ENCODE assay signal across 13 mouse cellular contexts in genomic region chr5:39126270-39126691, GRCm38 (mm10).
DNase-seq lines count a peak whose midpoint lies in the region; ATAC-seq lines count a peak whose summit lies in the region.
"Had no signal": no experiment of that assay in that cellular context is flagged by ENCODE, and none has a peak within 500 bp of the region (broad histone marks: within the 10 kb centered on the region; RNA-seq: fewer than 3 reads in every experiment).

No protein-coding gene starts in this region.

- no peaks in the 10 kb centered on the region for H3K4me1 ChIP-seq in hindbrain, embryonic 14.5 days (replicated peaks; ENCODE audit: control insufficient read depth, insufficient read depth, low read length)
- no peaks in the 10 kb centered on the region for H3K4me1 ChIP-seq in hindbrain, embryonic 13.5 days (replicated peaks)
- no peaks in the 10 kb centered on the region for H3K4me1 ChIP-seq in midbrain, embryonic 14.5 days (ENCODE audit: control insufficient read depth, insufficient read depth, low read length)
- no peaks in the 10 kb centered on the region for H3K4me1 ChIP-seq in midbrain, embryonic 16.5 days (ENCODE audit: control insufficient read depth, insufficient read depth, low read length)
- H3K4me1 ChIP-seq: heart, embryonic 13.5 days; midbrain, embryonic 12.5 days had no signal

- H3K4me2 ChIP-seq in hindbrain, embryonic 14.5 days (replicated peaks), result no peak overlapping the region
- no peak overlapping the region for H3K4me2 ChIP-seq in hindbrain, embryonic 13.5 days
- H3K4me2 ChIP-seq in midbrain, embryonic 14.5 days (ENCODE audit: low read length), result no peak overlapping the region
- H3K4me2 ChIP-seq in midbrain, embryonic 16.5 days (ENCODE audit: low read length), result no peak overlapping the region
- H3K4me2 ChIP-seq: heart, embryonic 13.5 days; liver, embryonic 11.5 days; midbrain, embryonic 12.5 days had no signal

- peak; percentile 31 for DNase-seq in hindbrain, embryonic 14.5 days (ENCODE audit: low spot score)
- peak; percentile 56 for DNase-seq in midbrain, embryonic 14.5 days
- DNase-seq in fibroblast of lung, adult 2 months (ENCODE audit: low read depth), result peak; percentile 22
- DNase-seq in thymus, postnatal 10 days (ENCODE audit: low spot score in 2 of 2), result no peak
- DNase-seq in layer of hippocampus, adult 9-10 months (ENCODE audit: low spot score), result no peak
- DNase-seq: gastrocnemius, postnatal 36 days; lung, postnatal 14 days; thymus, adult 18-20 months had no signal

- H3K27me3 ChIP-seq in hindbrain, embryonic 14.5 days (ENCODE audit: control insufficient read depth, insufficient read depth, low read length), result no peaks in the 10 kb centered on the region
- no peaks in the 10 kb centered on the region for H3K27me3 ChIP-seq in hindbrain, embryonic 13.5 days
- H3K27me3 ChIP-seq in midbrain, embryonic 14.5 days (ENCODE audit: control insufficient read depth, insufficient read depth, low read length), result no peaks in the 10 kb centered on the region
- H3K27me3 ChIP-seq in midbrain, embryonic 16.5 days (ENCODE audit: control insufficient read depth, insufficient read depth, low read depth, low read length), result no peaks in the 10 kb centered on the region
- H3K27me3 ChIP-seq: heart, embryonic 13.5 days; midbrain, embryonic 12.5 days had no signal

- no peak overlapping the region; the same call in 1 of the 2 replicates for H3K27ac ChIP-seq in hindbrain, embryonic 14.5 days
- no peak overlapping the region for H3K27ac ChIP-seq in hindbrain, embryonic 13.5 days
- H3K27ac ChIP-seq in midbrain, embryonic 14.5 days (replicated peaks; ENCODE audit: low read depth, low read length), result no peak overlapping the region
- H3K27ac ChIP-seq in midbrain, embryonic 16.5 days (ENCODE audit: low read length), result no peak overlapping the region
- H3K27ac ChIP-seq: heart, embryonic 13.5 days; midbrain, embryonic 12.5 days had no signal

- no peaks in the 10 kb centered on the region for H3K9me3 ChIP-seq in hindbrain, embryonic 14.5 days (ENCODE audit: control insufficient read depth, low read length)
- no peaks in the 10 kb centered on the region for H3K9me3 ChIP-seq in hindbrain, embryonic 13.5 days
- H3K9me3 ChIP-seq in midbrain, embryonic 14.5 days (ENCODE audit: control insufficient read depth, low read length), result no peaks in the 10 kb centered on the region
- H3K9me3 ChIP-seq in midbrain, embryonic 16.5 days (replicated peaks; ENCODE audit: control insufficient read depth, low read length, poor library complexity, severe bottlenecking), result no peaks in the 10 kb centered on the region
- H3K9me3 ChIP-seq: heart, embryonic 13.5 days; midbrain, embryonic 12.5 days had no signal

- no peaks in the 10 kb centered on the region for H3K36me3 ChIP-seq in hindbrain, embryonic 14.5 days (replicated peaks; ENCODE audit: control insufficient read depth, insufficient read depth)
- no peaks in the 10 kb centered on the region for H3K36me3 ChIP-seq in hindbrain, embryonic 13.5 days
- no peaks in the 10 kb centered on the region for H3K36me3 ChIP-seq in midbrain, embryonic 14.5 days (ENCODE audit: control insufficient read depth, insufficient read depth, low read length)
- no peaks in the 10 kb centered on the region for H3K36me3 ChIP-seq in midbrain, embryonic 16.5 days (ENCODE audit: control insufficient read depth, insufficient read depth, low read length)
- H3K36me3 ChIP-seq: heart, embryonic 13.5 days; midbrain, embryonic 12.5 days had no signal

- no peak overlapping the region for H3K4me3 ChIP-seq in hindbrain, embryonic 14.5 days (replicated peaks; ENCODE audit: low read length)
- no peak overlapping the region for H3K4me3 ChIP-seq in hindbrain, embryonic 13.5 days
- H3K4me3 ChIP-seq in midbrain, embryonic 14.5 days (replicated peaks; ENCODE audit: low read depth, low read length), result no peak overlapping the region
- H3K4me3 ChIP-seq in midbrain, embryonic 16.5 days (ENCODE audit: low read depth, low read length), result no peak overlapping the region
- H3K4me3 ChIP-seq: heart, embryonic 13.5 days; midbrain, embryonic 12.5 days had no signal

- H3K9ac ChIP-seq in hindbrain, embryonic 14.5 days, result no peak overlapping the region
- no peak overlapping the region for H3K9ac ChIP-seq in hindbrain, embryonic 13.5 days
- no peak overlapping the region for H3K9ac ChIP-seq in midbrain, embryonic 14.5 days (replicated peaks; ENCODE audit: low read length)
- H3K9ac ChIP-seq in midbrain, embryonic 16.5 days (ENCODE audit: low read depth, low read length), result no peak overlapping the region
- H3K9ac ChIP-seq: heart, embryonic 13.5 days; midbrain, embryonic 12.5 days had no signal

- ATAC-seq in hindbrain, embryonic 14.5 days (ENCODE audit: low FRiP score), result no peak
- no peak for ATAC-seq in hindbrain, embryonic 13.5 days (ENCODE audit: low FRiP score)
- no peak for ATAC-seq in midbrain, embryonic 14.5 days (ENCODE audit: low FRiP score, low TSS enrichment)
- ATAC-seq in midbrain, embryonic 16.5 days, result no peak

- 75% methylated on average over 2 of the region's 2 CpGs for WGBS in hindbrain, embryonic 14.5 days
- 75% methylated on average over 2 of the region's 2 CpGs for WGBS in hindbrain, embryonic 13.5 days
- WGBS in midbrain, embryonic 14.5 days, result 88% methylated on average over 2 of the region's 2 CpGs
- WGBS in midbrain, embryonic 16.5 days, result 84% methylated on average over 2 of the region's 2 CpGs

Comparison
In these comparisons a context has a peak if more than half of its experiments do, and no peak if none do; other contexts are left out.
1. DNase-seq: peak in hindbrain, embryonic 14.5 days (single experiment), midbrain, embryonic 14.5 days (single experiment) and fibroblast of lung, adult 2 months (single experiment); none in thymus, postnatal 10 days (0 of 2) and layer of hippocampus, adult 9-10 months (single experiment).